Mouse (Mus musculus): Measurements from ENCODE around the gene Dcun1d4.

GRCm38 (mm10) chr5:73586597-73586996 is 105.8 kb downstream of the Dcun1d4 start:
- TF ChIP-seq CTCF (IDR thresholded peaks at IDR 0.05; ENCODE audit: low read depth, low read length) (no peak), POLR2A (IDR thresholded peaks at IDR 0.05; ENCODE audit: borderline replicate concordance, low read depth, low read length) (no peak)

Measured in bone marrow macrophage, adult 2 months (primary cell).